Mouse (Mus musculus) myocyte (in vitro differentiated cells): Measurements from ENCODE around the gene Ptprt. TPM values are rescaled to one million over a fixed set of nuclear protein-coding genes. Genes with fewer than 3 reads are reported as not detected.

ENCODE experiments used
- H3K27me3 ChIP-seq: one replicate; pipeline ENCODE4 v1.6.1; 2011; ENCODE audit not compliant: control insufficient read depth, insufficient read depth, insufficient read length
- H3K36me3 ChIP-seq: one replicate; pipeline ENCODE4 v1.6.1; 2011; ENCODE audit not compliant: control insufficient read depth, insufficient read depth
- H3K4me2 ChIP-seq: one replicate; pipeline ENCODE4 v1.6.1; 2011; ENCODE audit warnings: low read depth, control low read depth
- H3K4me3 ChIP-seq: one replicate; pipeline ENCODE4 v1.5.1; 2011; ENCODE audit warnings: mild to moderate bottlenecking, control low read depth, moderate library complexity
- H3K79me2 ChIP-seq: one replicate; pipeline ENCODE4 v1.6.1; 2011; ENCODE audit not compliant: control insufficient read depth, insufficient read depth
- H3ac ChIP-seq: one replicate; pipeline ENCODE4 v1.6.1; 2011; ENCODE audit not compliant: control insufficient read depth, insufficient read length
- CEBPB ChIP-seq: IDR thresholded peaks from 2 replicates; pipeline ENCODE4 v1.6.1; 2011; ENCODE audit warnings: mild to moderate bottlenecking, moderate library complexity; ENCODE audit not compliant: poor library complexity, insufficient read depth, severe bottlenecking
- E2F4 ChIP-seq: IDR thresholded peaks from one replicate; pipeline ENCODE4 v1.6.1; 2011; ENCODE audit warnings: mild to moderate bottlenecking, control low read depth, moderate library complexity; ENCODE audit not compliant: insufficient read depth
- MAX ChIP-seq: IDR thresholded peaks from one replicate; pipeline ENCODE4 v1.6.1; 2011; ENCODE audit warnings: low read depth, mild to moderate bottlenecking, control low read depth
- MYOD1 ChIP-seq, 3 experiments: IDR thresholded peaks; one replicate each; pipeline ENCODE4 v1.6.1; 2011; ENCODE audit warnings: control low read depth in 2 of 3, low read depth in 2 of 3, mild to moderate bottlenecking in 2 of 3, moderate library complexity in 1 of 3; ENCODE audit not compliant: insufficient read length in 2 of 3, control insufficient read depth in 1 of 3
- MYOG ChIP-seq, 3 experiments: IDR thresholded peaks; one replicate each; pipeline ENCODE4 v1.6.1; 2011; ENCODE audit warnings: control low read depth in 2 of 3, low read depth in 2 of 3, mild to moderate bottlenecking in 2 of 3; ENCODE audit not compliant: insufficient read length in 2 of 3, control insufficient read depth in 1 of 3, insufficient read depth in 1 of 3
- POLR2A ChIP-seq: IDR thresholded peaks from one replicate; pipeline ENCODE4 v1.6.1; 2011; ENCODE audit warnings: low read depth, mild to moderate bottlenecking, control low read depth, moderate library complexity; ENCODE audit not compliant: insufficient read length
- POLR2AphosphoS2 ChIP-seq: IDR thresholded peaks from one replicate; pipeline ENCODE4 v1.6.1; 2011; ENCODE audit warnings: low read depth, control low read depth; ENCODE audit not compliant: insufficient read length
- REST ChIP-seq: IDR thresholded peaks from one replicate; pipeline ENCODE4 v1.6.1; 2011; ENCODE audit warnings: mild to moderate bottlenecking, control low read depth, moderate library complexity; ENCODE audit not compliant: insufficient read depth, insufficient read length
- SRF ChIP-seq: IDR thresholded peaks from one replicate; pipeline ENCODE4 v1.6.1; 2011; ENCODE audit warnings: low read depth; ENCODE audit not compliant: control insufficient read depth, insufficient read length
- TCF12 ChIP-seq: IDR thresholded peaks from one replicate; pipeline ENCODE4 v1.6.1; 2011; ENCODE audit warnings: mild to moderate bottlenecking, control low read depth; ENCODE audit not compliant: poor library complexity, insufficient read depth, severe bottlenecking
- TCF3 ChIP-seq: IDR thresholded peaks from one replicate; pipeline ENCODE4 v1.6.1; 2011; ENCODE audit warnings: low read depth, control low read depth; ENCODE audit not compliant: insufficient read length
- USF1 ChIP-seq: IDR thresholded peaks from one replicate; pipeline ENCODE4 v1.6.1; 2011; ENCODE audit warnings: low read depth, mild to moderate bottlenecking, control low read depth, moderate library complexity
- polyA plus RNA-seq: library from polyadenylated mRNA; unstranded; fragments of >200 nt; fragmentation: generic; extraction: Trizol; gene quantifications from one replicate; pipeline ENCODE4 v1.2.1, GENCODE M21; 2012; ENCODE audit warnings: missing spikeins

The Ptprt gene
- polyA plus RNA-seq, 1 experiment, result 0.08 TPM

DNA sequence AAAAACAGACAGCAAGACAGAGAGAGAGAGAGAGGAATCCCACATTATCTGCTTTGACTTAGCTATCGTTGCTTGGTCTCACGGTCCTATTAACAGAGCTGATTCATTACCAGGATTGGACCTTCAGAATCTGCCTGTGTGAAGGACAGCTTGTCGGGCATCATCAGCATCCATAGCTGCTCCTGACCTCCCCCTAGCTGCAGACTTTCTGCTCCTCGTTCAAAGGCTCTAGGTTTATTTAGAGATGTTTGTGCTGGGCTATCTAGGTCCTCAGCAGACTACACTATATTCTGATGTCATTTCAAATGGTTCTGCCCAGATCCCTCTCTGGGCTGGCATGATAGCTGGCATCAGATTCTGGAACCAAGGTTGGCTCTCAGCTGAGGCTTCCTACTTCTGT is 47.5 kb downstream of the Ptprt start:
- TF ChIP-seq MYOD1 (IDR thresholded peaks at IDR 0.05; ENCODE audit: control insufficient read depth in 1 of 3, insufficient read length in 2 of 3, low read depth in 2 of 3), result no peak
- TF ChIP-seq POLR2A, result no peak
- no peak for TF ChIP-seq E2F4
- TF ChIP-seq TCF12, result no peak
- no peak for TF ChIP-seq REST
- TF ChIP-seq MAX, result no peak
- no peak overlapping the region for H3K4me2 ChIP-seq
- no peak overlapping the region for H3ac ChIP-seq
- H3K4me3 ChIP-seq, result no peak overlapping the region
- no peaks in the 10 kb centered on the region for H3K79me2 ChIP-seq
- no peaks in the 10 kb centered on the region for H3K27me3 ChIP-seq
- H3K36me3 ChIP-seq, result no peaks in the 10 kb centered on the region

DNA sequence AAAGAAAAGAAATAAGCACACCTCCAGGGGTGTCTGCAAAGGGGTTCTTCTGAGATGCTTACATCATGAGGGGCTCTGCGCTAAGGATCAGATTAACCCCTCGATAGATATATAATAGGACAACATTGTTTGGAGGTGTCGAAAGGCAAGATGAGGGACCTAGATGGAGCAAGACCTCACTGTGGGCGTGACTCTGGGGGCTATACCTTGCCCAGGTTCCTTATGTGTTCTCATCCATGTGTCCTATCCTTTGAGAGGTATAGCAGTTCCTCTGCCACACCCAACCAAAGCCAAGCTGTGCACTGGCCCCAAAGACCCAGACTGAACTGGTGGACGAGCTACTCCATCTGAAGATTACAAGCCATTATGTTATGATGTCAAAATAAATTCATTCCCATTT is 58.2 kb downstream of the Ptprt start:
- Histone ChIP-seq H3K4me3 (no peak overlapping the region), H3K36me3 (no peaks in the 10 kb centered on the region), H3ac (no peak overlapping the region), H3K27me3 (no peaks in the 10 kb centered on the region), H3K4me2 (no peak overlapping the region), H3K79me2 (no peaks in the 10 kb centered on the region)
- no peak for TF ChIP-seq SRF
- TF ChIP-seq MAX, result no peak
- TF ChIP-seq POLR2A, result no peak
- TF ChIP-seq CEBPB, result no peak
- no peak for TF ChIP-seq MYOG (IDR thresholded peaks at IDR 0.05; ENCODE audit: control insufficient read depth in 1 of 3, insufficient read depth in 1 of 3, insufficient read length in 2 of 3, low read depth in 2 of 3)
- TF ChIP-seq E2F4, result no peak
- no peak for TF ChIP-seq POLR2AphosphoS2
- no peak for TF ChIP-seq TCF3
- TF ChIP-seq TCF12, result no peak
- TF ChIP-seq USF1, result no peak

DNA sequence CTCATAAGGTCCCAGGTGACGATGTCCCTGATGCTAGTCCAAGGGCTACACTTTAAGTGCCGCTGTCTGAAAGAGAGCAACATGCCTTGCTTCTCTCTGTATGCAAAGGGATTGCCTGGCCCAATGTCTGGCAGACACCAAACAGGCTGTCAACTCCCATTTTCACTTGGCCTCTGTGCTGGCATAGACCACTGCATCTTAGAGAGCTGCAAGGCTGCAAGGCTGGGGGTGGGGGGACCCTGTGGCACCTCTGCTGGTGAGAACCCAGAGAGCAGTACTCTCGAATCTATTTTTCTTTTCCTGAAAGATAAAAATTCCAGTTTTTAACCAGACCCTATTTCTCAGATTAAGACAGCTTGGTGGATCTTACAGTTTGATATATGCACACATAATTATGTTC is 69.6 kb downstream of the Ptprt start:
- H3K79me2 ChIP-seq, result no peaks in the 10 kb centered on the region
- H3K36me3 ChIP-seq, result no peaks in the 10 kb centered on the region
- no peaks in the 10 kb centered on the region for H3K27me3 ChIP-seq
- no peak overlapping the region for H3K4me3 ChIP-seq
- H3K4me2 ChIP-seq, result no peak overlapping the region
- TF ChIP-seq USF1 (no peak), SRF (no peak)
- H3ac ChIP-seq, result no peak overlapping the region

DNA sequence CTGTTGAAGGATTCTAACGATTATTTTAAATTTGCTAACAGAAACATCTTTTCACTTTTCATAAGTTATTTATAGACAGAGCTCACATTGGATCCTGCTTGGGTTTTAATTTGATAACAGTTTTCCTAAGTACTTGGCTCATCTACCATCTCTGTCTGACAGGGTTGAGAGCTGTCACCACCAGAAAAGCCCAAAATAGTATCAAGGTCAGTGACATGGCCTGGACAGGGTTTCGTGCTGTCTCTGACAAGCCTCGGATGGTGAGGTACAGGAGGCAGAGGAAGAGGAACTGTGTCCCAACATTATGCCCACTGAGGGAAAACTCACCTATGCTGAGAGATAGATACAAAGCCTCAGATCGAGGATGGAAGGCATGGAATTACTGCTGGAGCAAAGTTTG is 79.3 kb downstream of the Ptprt start:
- no peaks in the 10 kb centered on the region for H3K27me3 ChIP-seq
- no peak overlapping the region for H3K4me2 ChIP-seq
- no peaks in the 10 kb centered on the region for H3K36me3 ChIP-seq
- TF ChIP-seq REST, result no peak
- TF ChIP-seq POLR2A, result no peak
- no peak for TF ChIP-seq TCF12
- TF ChIP-seq TCF3, result no peak
- no peak for TF ChIP-seq SRF
- TF ChIP-seq MYOD1 (IDR thresholded peaks at IDR 0.05; ENCODE audit: control insufficient read depth in 1 of 3, insufficient read length in 2 of 3, low read depth in 2 of 3), result no peak
- no peak for TF ChIP-seq CEBPB
- no peak for TF ChIP-seq MYOG (IDR thresholded peaks at IDR 0.05; ENCODE audit: control insufficient read depth in 1 of 3, insufficient read depth in 1 of 3, insufficient read length in 2 of 3, low read depth in 2 of 3)
- TF ChIP-seq MAX, result no peak
- TF ChIP-seq USF1, result no peak
- TF ChIP-seq POLR2AphosphoS2, result no peak
- no peak for TF ChIP-seq E2F4
- no peak overlapping the region for H3ac ChIP-seq
- no peak overlapping the region for H3K4me3 ChIP-seq
- no peaks in the 10 kb centered on the region for H3K79me2 ChIP-seq

DNA sequence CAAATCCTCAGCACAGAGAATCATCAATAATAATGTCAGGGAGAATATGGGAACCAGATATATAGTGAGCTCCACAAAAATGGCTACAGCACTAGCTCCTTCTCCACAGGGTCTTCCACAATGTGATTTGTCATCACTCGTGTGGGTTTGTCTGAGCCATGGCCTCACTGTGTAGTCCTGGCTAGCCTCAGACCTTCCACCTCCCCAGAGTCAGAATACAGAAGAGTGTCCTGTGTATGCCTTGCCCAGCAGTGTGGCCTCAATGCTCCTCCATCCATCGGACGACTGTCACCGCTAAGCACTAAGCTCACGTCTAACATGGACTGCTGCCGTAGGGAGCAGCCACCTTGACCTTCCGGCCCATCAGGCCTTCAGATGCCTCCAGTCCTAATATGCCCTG is 83.1 kb downstream of the Ptprt start:
- TF ChIP-seq TCF12, result no peak
- TF ChIP-seq MAX, result no peak
- no peak for TF ChIP-seq POLR2A
- TF ChIP-seq SRF, result no peak
- TF ChIP-seq MYOD1 (IDR thresholded peaks at IDR 0.05; ENCODE audit: control insufficient read depth in 1 of 3, insufficient read length in 2 of 3, low read depth in 2 of 3), result no peak
- TF ChIP-seq TCF3, result no peak
- no peak for TF ChIP-seq MYOG (IDR thresholded peaks at IDR 0.05; ENCODE audit: control insufficient read depth in 1 of 3, insufficient read depth in 1 of 3, insufficient read length in 2 of 3, low read depth in 2 of 3)
- TF ChIP-seq CEBPB, result no peak
- no peak for TF ChIP-seq REST
- no peak for TF ChIP-seq E2F4
- TF ChIP-seq POLR2AphosphoS2, result no peak
- no peak for TF ChIP-seq USF1
- Histone ChIP-seq H3ac (no peak overlapping the region), H3K79me2 (no peaks in the 10 kb centered on the region), H3K27me3 (no peaks in the 10 kb centered on the region), H3K36me3 (no peaks in the 10 kb centered on the region), H3K4me3 (no peak overlapping the region), H3K4me2 (no peak overlapping the region)
